ENCODE assay signal across 15 mouse cellular contexts in the genomic region with DNA sequence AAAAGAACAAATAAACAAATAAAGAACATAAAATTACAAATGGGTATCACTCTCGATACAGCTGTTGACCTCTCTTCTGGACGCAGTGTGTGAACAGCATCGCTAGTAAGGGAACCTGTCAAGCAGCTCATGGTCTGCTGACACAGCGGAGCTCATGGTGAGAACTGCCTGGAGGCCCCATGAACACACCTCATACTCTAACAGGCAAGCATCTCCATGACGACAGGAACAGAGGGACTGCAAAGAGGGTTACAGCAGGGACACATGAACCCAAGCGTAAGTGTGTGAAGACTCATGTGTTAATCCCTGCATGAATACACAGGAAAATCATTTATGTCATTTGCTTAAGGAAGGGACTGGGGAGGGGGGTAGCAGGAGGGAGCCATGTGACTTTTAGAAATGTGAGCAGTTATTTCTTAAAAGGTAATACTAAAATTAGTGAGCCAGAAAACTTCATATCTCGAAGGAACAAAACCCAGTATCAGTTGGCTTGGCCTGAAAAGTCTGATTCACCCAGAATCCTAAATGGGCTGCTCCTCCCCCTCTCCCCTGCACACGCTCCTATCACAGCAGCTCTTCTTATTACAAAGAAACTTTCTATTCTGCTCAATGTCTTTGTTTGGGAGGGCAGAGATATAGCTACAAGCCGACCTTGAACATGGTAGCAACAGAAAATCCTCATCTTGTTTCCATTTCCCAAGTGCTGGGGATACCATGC. TPM values are rescaled to one million over a fixed set of nuclear protein-coding genes. Genes with fewer than 3 reads are reported as not detected.
DNase-seq lines count a peak whose midpoint lies in the region; ATAC-seq lines count a peak whose summit lies in the region.
"Had no signal": no experiment of that assay in that cellular context is flagged by ENCODE, and none has a peak within 500 bp of the region (broad histone marks: within the 10 kb centered on the region; RNA-seq: fewer than 3 reads in every experiment).

No protein-coding gene starts in this region.

- no peak overlapping the region for H3K4me3 ChIP-seq in forebrain, embryonic 11.5 days (ENCODE audit: low read depth, low read length)
- no peak overlapping the region for H3K4me3 ChIP-seq in forebrain, embryonic 16.5 days (replicated peaks; ENCODE audit: low read length)
- H3K4me3 ChIP-seq in liver, embryonic 11.5 days (ENCODE audit: low read depth, low read length) = no peak overlapping the region
- no peak overlapping the region for H3K4me3 ChIP-seq in forebrain, embryonic 14.5 days (ENCODE audit: low read depth, low read length)

- no peak overlapping the region for H3K4me2 ChIP-seq in forebrain, embryonic 11.5 days (ENCODE audit: low read depth, low read length, severe bottlenecking)
- H3K4me2 ChIP-seq in forebrain, embryonic 16.5 days (ENCODE audit: low read length) = no peak overlapping the region
- H3K4me2 ChIP-seq in liver, embryonic 11.5 days = no peak overlapping the region
- no peak overlapping the region for H3K4me2 ChIP-seq in forebrain, embryonic 14.5 days (ENCODE audit: low read length)

- 71% methylated on average over 9 of the region's 9 CpGs for WGBS in forebrain, embryonic 11.5 days
- 55% methylated on average over 9 of the region's 9 CpGs for WGBS in forebrain, embryonic 16.5 days
- 80% methylated on average over 9 of the region's 9 CpGs for WGBS in liver, embryonic 11.5 days
- WGBS in forebrain, embryonic 14.5 days = 64% methylated on average over 9 of the region's 9 CpGs

- H3K27me3 ChIP-seq in forebrain, embryonic 11.5 days (ENCODE audit: control insufficient read depth, insufficient read depth, low read length) = no peaks in the 10 kb centered on the region
- H3K27me3 ChIP-seq in forebrain, embryonic 16.5 days (replicated peaks; ENCODE audit: control insufficient read depth, insufficient read depth, low read length) = no peaks in the 10 kb centered on the region
- no peaks in the 10 kb centered on the region for H3K27me3 ChIP-seq in liver, embryonic 11.5 days (replicated peaks; ENCODE audit: control insufficient read depth, insufficient read depth, low read length)
- no peaks in the 10 kb centered on the region for H3K27me3 ChIP-seq in forebrain, embryonic 14.5 days (replicated peaks; ENCODE audit: control insufficient read depth, insufficient read depth, low read length)

- H3K9ac ChIP-seq in forebrain, embryonic 11.5 days (ENCODE audit: low read length) = no peak overlapping the region
- H3K9ac ChIP-seq in forebrain, embryonic 16.5 days (replicated peaks; ENCODE audit: low read depth, low read length) = no peak overlapping the region
- no peak overlapping the region for H3K9ac ChIP-seq in liver, embryonic 11.5 days (ENCODE audit: low read depth, low read length)
- H3K9ac ChIP-seq in forebrain, embryonic 14.5 days (ENCODE audit: low read length) = 0 out of 2 replicates have a peak overlapping the region, but pooled peaks have one; percentile 5

- ATAC-seq in forebrain, embryonic 11.5 days (replicated peaks; ENCODE audit: low FRiP score) = no peak
- no peak for ATAC-seq in forebrain, embryonic 16.5 days
- 0 out of 2 replicates have a peak, but pooled peaks have one; percentile 38 for ATAC-seq in liver, embryonic 11.5 days (replicated peaks; ENCODE audit: low FRiP score)
- no peak for ATAC-seq in forebrain, embryonic 14.5 days

- H3K36me3 ChIP-seq in forebrain, embryonic 11.5 days (ENCODE audit: control insufficient read depth, insufficient read depth, low read length) = peaks cover 10% of the 10 kb centered on the region; the same call in 1 of the 2 replicates
- H3K36me3 ChIP-seq in forebrain, embryonic 16.5 days (ENCODE audit: control insufficient read depth, insufficient read depth) = peaks cover 43% of the 10 kb centered on the region
- peaks cover 38% of the 10 kb centered on the region for H3K36me3 ChIP-seq in liver, embryonic 11.5 days (ENCODE audit: control insufficient read depth, insufficient read depth, low read length)
- H3K36me3 ChIP-seq in forebrain, embryonic 14.5 days (ENCODE audit: control insufficient read depth, insufficient read depth, low read length) = peaks cover 76% of the 10 kb centered on the region

- H3K27ac ChIP-seq in forebrain, embryonic 11.5 days (ENCODE audit: low read depth, low read length) = no peak overlapping the region
- H3K27ac ChIP-seq in forebrain, embryonic 16.5 days (ENCODE audit: low read length) = no peak overlapping the region
- peak overlapping the region; percentile 11; the same call in 1 of the 2 replicates for H3K27ac ChIP-seq in liver, embryonic 11.5 days (ENCODE audit: low read depth, low read length)
- no peak overlapping the region for H3K27ac ChIP-seq in forebrain, embryonic 14.5 days (ENCODE audit: low read depth, low read length)

- peak; percentile 47 for DNase-seq in forebrain, embryonic 11.5 days (ENCODE audit: low spot score)
- DNase-seq in liver, embryonic 11.5 days (ENCODE audit: low spot score) = no peak
- DNase-seq in liver = no peak
- DNase-seq in forebrain, embryonic 14.5 days (ENCODE audit: low spot score) = no peak
- peak; percentile 73 for DNase-seq in retina, embryonic 14.5 days (ENCODE audit: low spot score)
- no peak for DNase-seq in urinary bladder, postnatal 4 days (ENCODE audit: low spot score in 2 of 2)
- DNase-seq in cerebellum, postnatal 25 days = no peak
- DNase-seq: adrenal gland, adult 2 months; cerebellum, adult 11 months; gastrocnemius, postnatal 14 days; heart, postnatal 14 days; kidney, postnatal 4 days; right cerebral cortex, postnatal 4 days; thymus, adult 2 months had no signal

- H3K9me3 ChIP-seq in forebrain, embryonic 11.5 days (ENCODE audit: control insufficient read depth, low read length) = no peaks in the 10 kb centered on the region
- H3K9me3 ChIP-seq in forebrain, embryonic 16.5 days (ENCODE audit: control insufficient read depth, low read length) = no peaks in the 10 kb centered on the region
- H3K9me3 ChIP-seq in liver, embryonic 11.5 days (ENCODE audit: control insufficient read depth, low read length) = no peaks in the 10 kb centered on the region
- no peaks in the 10 kb centered on the region for H3K9me3 ChIP-seq in forebrain, embryonic 14.5 days (replicated peaks; ENCODE audit: control insufficient read depth, low read length)

- peaks cover 5% of the 10 kb centered on the region; the same call in 1 of the 2 replicates for H3K4me1 ChIP-seq in forebrain, embryonic 11.5 days (replicated peaks; ENCODE audit: control insufficient read depth, insufficient read depth, low read length)
- peaks cover 8% of the 10 kb centered on the region for H3K4me1 ChIP-seq in forebrain, embryonic 16.5 days (replicated peaks; ENCODE audit: control insufficient read depth, insufficient read depth, low read length)
- peaks cover 10% of the 10 kb centered on the region for H3K4me1 ChIP-seq in liver, embryonic 11.5 days (replicated peaks; ENCODE audit: control insufficient read depth, insufficient read depth, low read length)
- H3K4me1 ChIP-seq in forebrain, embryonic 14.5 days (ENCODE audit: control insufficient read depth, insufficient read depth, low read length) = 0 out of 2 replicates have a peak, but pooled peaks cover 4% of the 10 kb centered on the region

RNA-seq across cellular contexts. Expression of a gene that starts 9.5 kb away (rescaled TPM):
- 6.0 and 7.4 TPM in 2 replicates for polyA plus RNA-seq in forebrain, embryonic 11.5 days (2014; fragmentation: Nextera tagmentation; extraction: Ambion mirVana)
- 8.9 and 9.0 TPM in 2 replicates for polyA plus RNA-seq in forebrain, embryonic 16.5 days (2015; fragmentation: Nextera tagmentation; extraction: Ambion mirVana)
- polyA plus RNA-seq in liver, embryonic 11.5 days (2014; fragmentation: Nextera tagmentation; extraction: Ambion mirVana) = 10.1 and 11.2 TPM in 2 replicates
- 4.9 and 5.9 TPM in 2 replicates for polyA plus RNA-seq in forebrain, embryonic 14.5 days (2014; fragmentation: Nextera tagmentation; extraction: Ambion mirVana)

RNA-seq across cellular contexts. Expression of a gene that starts 38.3 kb away (rescaled TPM):
- 56.8 and 60.3 TPM in 2 replicates for polyA plus RNA-seq in forebrain, embryonic 11.5 days (2014; fragmentation: Nextera tagmentation; extraction: Ambion mirVana)
- 41.0 and 45.0 TPM in 2 replicates for polyA plus RNA-seq in forebrain, embryonic 16.5 days (2015; fragmentation: Nextera tagmentation; extraction: Ambion mirVana)
- polyA plus RNA-seq in liver, embryonic 11.5 days (2014; fragmentation: Nextera tagmentation; extraction: Ambion mirVana) = 102 and 103 TPM in 2 replicates
- 23.2 and 27.8 TPM in 2 replicates for polyA plus RNA-seq in forebrain, embryonic 14.5 days (2014; fragmentation: Nextera tagmentation; extraction: Ambion mirVana)

RNA-seq across cellular contexts. Expression of a gene that starts 57.2 kb away (rescaled TPM):
- polyA plus RNA-seq in forebrain, embryonic 11.5 days (2014; fragmentation: Nextera tagmentation; extraction: Ambion mirVana) = 100 and 105 TPM in 2 replicates
- polyA plus RNA-seq in forebrain, embryonic 16.5 days (2015; fragmentation: Nextera tagmentation; extraction: Ambion mirVana) = 131 and 145 TPM in 2 replicates
- polyA plus RNA-seq in liver, embryonic 11.5 days (2014; fragmentation: Nextera tagmentation; extraction: Ambion mirVana) = 57.1 and 59.5 TPM in 2 replicates
- polyA plus RNA-seq in forebrain, embryonic 14.5 days (2014; fragmentation: Nextera tagmentation; extraction: Ambion mirVana) = 81.7 and 102 TPM in 2 replicates

Comparison
In these comparisons a context has a peak if more than half of its experiments do, and no peak if none do; other contexts are left out.
1. DNase-seq: peak in forebrain, embryonic 11.5 days (single experiment) and retina, embryonic 14.5 days (single experiment); none in liver, embryonic 11.5 days (single experiment), liver (single experiment), forebrain, embryonic 14.5 days (single experiment), urinary bladder, postnatal 4 days (0 of 2) and cerebellum, postnatal 25 days (0 of 2).